Mouse (Mus musculus): ENCODE data around the gene Nlrx1. TPM values are rescaled to one million over a fixed set of nuclear protein-coding genes. Genes with fewer than 3 reads are reported as not detected.
"Not testable (repeated sequence)": the region's sequence is repeated elsewhere in the genome, so short reads cannot be mapped to it uniquely, and the experiment has no call there.

Gene Nlrx1
- polyA plus RNA-seq, 1 experiment from 2014 or later = 3.5 TPM

DNA sequence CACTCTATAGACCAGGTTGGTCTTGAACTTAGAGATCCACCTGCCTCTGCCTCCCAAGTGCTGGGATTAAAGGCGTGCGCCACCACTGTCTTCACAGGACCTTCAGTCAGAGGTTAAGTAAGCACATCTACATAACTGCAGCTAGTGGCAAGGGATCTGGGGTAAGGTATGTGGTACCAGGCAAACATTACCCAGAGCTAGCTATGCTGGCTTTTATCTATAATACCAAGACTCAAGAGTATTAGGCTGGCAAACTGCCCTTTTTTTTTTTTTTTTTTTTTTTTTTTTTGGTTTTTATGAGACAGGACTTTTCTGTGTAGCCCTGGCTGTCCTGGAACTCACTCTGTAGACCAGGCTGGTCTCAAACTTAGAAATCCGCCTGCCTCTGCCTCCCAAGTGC lies 31.6 kb upstream of the Nlrx1 start:
- 99% methylated on average over 3 of the region's 3 CpGs for WGBS
- not testable (repeated sequence) for H3K27ac ChIP-seq; ATAC-seq; H3K9ac ChIP-seq (replicated peaks); H3K9me3 ChIP-seq; H3K27me3 ChIP-seq; H3K4me3 ChIP-seq (replicated peaks); H3K4me2 ChIP-seq (replicated peaks)
- peaks cover 75% of the 10 kb centered on the region for H3K36me3 ChIP-seq
- H3K4me1 ChIP-seq (replicated peaks) = peaks cover 15% of the 10 kb centered on the region

DNA sequence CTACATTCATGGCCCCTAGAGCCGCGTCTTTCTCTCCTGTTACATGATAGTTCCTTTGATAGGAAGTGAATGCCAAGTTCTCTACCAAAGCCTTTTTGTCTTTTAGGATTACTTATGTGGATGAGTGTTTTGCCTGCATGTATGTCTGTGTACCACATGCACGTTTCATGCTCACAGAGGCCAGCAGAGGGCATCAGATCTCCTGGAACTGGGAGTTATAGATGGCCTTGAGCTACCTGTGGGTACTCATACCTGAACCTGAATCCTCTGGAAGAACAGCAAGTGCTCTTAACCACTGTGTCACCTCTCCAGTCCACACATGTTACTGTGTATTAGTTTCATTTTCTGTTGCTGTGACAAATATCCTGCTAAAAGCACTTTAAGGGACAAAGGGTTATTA lies 24.1 kb upstream of the Nlrx1 start:
- WGBS = 64% methylated on average over 3 of the region's 3 CpGs
- Histone ChIP-seq H3K4me2 (replicated peaks) (no peak overlapping the region), H3K27ac (no peak overlapping the region), H3K4me1 (replicated peaks) (peaks cover 13% of the 10 kb centered on the region), H3K27me3 (no peaks in the 10 kb centered on the region), H3K9ac (replicated peaks) (no peak overlapping the region), H3K4me3 (replicated peaks) (no peak overlapping the region), H3K9me3 (no peaks in the 10 kb centered on the region), H3K36me3 (peaks cover 69% of the 10 kb centered on the region)
- no peak for ATAC-seq

DNA sequence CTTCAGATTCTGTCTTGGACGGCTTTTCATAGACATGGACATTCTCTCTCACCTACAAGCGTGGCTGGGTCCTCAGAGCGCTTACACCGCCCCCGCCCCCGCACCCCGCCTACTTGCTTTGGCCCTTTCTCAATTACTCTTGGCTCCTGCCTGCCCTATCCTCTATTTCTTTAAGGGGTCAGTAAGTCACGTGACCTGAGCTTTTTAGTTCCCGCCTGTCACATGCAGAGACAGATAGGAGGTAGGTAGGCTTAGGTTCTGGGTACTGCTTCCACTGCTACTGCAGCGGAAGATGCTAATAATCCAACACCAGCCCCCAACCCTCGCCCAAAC lies 20.5 kb upstream of the Nlrx1 start:
- Histone ChIP-seq H3K36me3 (peaks cover 36% of the 10 kb centered on the region), H3K9me3 (no peaks in the 10 kb centered on the region), H3K9ac (replicated peaks) (peak overlapping the region; percentile 96; the same call in 1 of the 2 replicates), H3K4me3 (replicated peaks) (peak overlapping the region; percentile 88), H3K27ac (peak overlapping the region; percentile 89; the same call in 1 of the 2 replicates), H3K27me3 (no peaks in the 10 kb centered on the region), H3K4me1 (replicated peaks) (peaks cover 30% of the 10 kb centered on the region), H3K4me2 (replicated peaks) (peak overlapping the region; percentile 94)
- no peak for ATAC-seq
- 4% methylated on average over 11 of the region's 11 CpGs for WGBS

DNA sequence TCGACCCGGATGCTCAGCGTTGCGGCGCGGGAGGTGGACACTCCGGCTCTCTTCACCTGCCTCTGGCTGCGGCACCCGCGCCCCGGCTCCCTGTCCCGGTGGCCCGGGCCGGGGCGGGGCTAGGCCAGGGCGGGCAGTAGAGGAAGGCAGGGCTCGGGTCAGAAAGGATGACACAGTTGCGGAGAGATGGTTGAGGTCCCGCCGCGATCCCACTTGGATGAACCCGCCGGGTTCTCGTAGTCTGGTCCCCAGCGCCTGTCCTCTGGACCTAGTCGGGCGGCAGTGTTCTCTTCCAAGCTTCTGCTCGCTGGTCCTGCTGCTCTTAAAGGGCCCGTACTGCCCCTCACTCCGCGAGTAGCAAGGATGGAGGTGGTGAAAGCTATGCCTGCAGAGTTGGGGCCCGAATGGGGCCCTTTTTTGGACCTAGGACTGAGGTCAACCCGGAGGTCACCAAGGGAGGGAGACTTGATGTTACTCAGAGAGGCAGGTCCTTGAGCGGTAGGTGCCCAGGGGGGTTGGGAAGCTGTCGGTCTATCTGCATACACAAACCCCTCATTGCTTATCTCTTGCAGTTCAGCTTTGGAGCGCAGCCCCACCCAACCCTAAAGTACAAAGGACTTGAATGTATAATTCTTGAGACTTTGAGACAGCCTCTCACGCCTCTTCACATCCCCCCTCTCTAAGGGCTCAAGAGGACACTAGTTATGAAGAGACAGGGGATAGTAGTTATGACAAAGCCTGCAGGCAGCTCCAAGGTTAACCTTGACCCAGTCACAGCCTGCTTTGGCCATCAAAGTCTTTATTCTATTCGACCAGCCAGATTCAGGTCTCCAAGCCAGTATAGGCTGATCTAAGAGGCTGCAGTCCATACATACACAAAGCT lies 19.9 kb upstream of the Nlrx1 start, which contains the start of gene Abcg4:
Gene Abcg4 (minus strand): TSS at position 540 of the 883 bp plus-strand sequence.
- Histone ChIP-seq H3K27ac (peak within 1 kb of the TSS; percentile 89), H3K9me3 (no peaks in the 10 kb centered on the region), H3K27me3 (no peaks in the 10 kb centered on the region), H3K4me1 (replicated peaks) (peaks cover 30% of the 10 kb centered on the region), H3K4me3 (replicated peaks) (peak within 1 kb of the TSS; percentile 88), H3K9ac (replicated peaks) (peak within 1 kb of the TSS; percentile 96), H3K36me3 (peaks cover 33% of the 10 kb centered on the region), H3K4me2 (replicated peaks) (peak within 1 kb of the TSS; percentile 94)
- under 1% methylated on average over 38 of the region's 38 CpGs for WGBS
- ATAC-seq = peak; percentile 79

DNA sequence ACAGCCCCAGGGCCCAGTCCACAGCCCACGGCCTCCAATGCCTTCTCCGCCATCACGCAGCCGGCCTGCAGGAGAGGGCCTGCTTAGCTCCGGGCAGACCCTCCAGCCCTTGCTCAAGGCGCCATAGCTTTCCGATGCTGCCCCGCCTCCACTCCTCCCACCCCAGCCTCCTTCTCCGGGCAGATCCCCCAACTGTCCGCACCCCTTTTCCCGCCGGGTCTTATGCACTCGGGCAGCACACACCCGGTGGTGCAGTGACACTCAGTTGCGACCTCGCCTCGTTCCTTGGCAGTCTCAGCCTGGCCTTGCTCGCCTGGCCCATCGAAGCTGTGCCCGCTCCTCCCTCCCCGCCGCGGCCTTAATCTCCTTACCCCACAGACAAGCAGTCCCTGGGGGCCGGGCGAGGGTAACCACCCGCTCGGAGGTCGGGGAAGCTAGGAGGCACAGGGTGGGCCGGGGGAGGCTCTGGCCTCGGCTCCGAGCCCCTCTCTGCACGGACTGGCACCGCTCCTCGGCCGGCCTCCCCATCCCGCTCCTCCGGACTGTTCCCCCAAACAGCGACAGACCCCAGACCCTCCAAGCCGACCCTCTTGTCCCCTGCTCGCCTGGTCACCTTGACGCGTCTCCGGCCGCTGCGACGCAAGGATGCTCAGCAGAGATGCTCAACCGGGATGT lies 19.1 kb upstream of the Nlrx1 start:
- Histone ChIP-seq H3K4me1 (replicated peaks) (peaks cover 30% of the 10 kb centered on the region), H3K4me3 (replicated peaks) (peak overlapping the region; percentile 88), H3K9ac (replicated peaks) (peak overlapping the region; percentile 96), H3K36me3 (peaks cover 25% of the 10 kb centered on the region), H3K27ac (peak overlapping the region; percentile 89), H3K27me3 (no peaks in the 10 kb centered on the region), H3K4me2 (replicated peaks) (peak overlapping the region; percentile 94), H3K9me3 (no peaks in the 10 kb centered on the region)
- peak; percentile 79 for ATAC-seq
- under 1% methylated on average over 45 of the region's 47 CpGs for WGBS

DNA sequence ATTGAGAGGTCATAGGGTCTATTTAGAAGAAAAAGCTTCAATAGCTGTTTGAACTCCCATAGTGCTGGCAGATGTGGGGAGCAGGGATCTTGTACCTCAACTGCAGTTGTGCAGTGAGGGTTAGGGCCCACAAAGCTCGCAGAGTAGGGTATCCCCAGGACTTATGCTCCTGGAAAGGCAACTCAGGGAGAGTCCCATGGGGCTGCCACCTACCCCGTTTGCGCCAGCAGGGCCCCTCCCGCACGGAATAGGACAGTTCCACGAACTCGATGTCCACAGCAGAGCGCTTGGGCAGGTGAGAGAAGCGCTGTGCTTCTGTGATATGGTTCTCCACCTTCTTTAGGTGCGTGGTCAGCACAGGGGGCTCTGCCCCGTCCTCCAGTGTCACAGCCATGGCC lies 18.6 kb upstream of the Nlrx1 start:
- no peaks in the 10 kb centered on the region for H3K27me3 ChIP-seq
- peak overlapping the region; percentile 96 for H3K9ac ChIP-seq (replicated peaks)
- 7% methylated on average over 11 of the region's 11 CpGs for WGBS
- H3K27ac ChIP-seq = peak overlapping the region; percentile 89
- peak overlapping the region; percentile 94 for H3K4me2 ChIP-seq (replicated peaks)
- no peak; the same call in 1 of the 2 replicates for ATAC-seq
- peaks cover 30% of the 10 kb centered on the region for H3K4me1 ChIP-seq (replicated peaks)
- peak overlapping the region; percentile 88 for H3K4me3 ChIP-seq (replicated peaks)
- H3K36me3 ChIP-seq = peaks cover 21% of the 10 kb centered on the region
- no peaks in the 10 kb centered on the region for H3K9me3 ChIP-seq

DNA sequence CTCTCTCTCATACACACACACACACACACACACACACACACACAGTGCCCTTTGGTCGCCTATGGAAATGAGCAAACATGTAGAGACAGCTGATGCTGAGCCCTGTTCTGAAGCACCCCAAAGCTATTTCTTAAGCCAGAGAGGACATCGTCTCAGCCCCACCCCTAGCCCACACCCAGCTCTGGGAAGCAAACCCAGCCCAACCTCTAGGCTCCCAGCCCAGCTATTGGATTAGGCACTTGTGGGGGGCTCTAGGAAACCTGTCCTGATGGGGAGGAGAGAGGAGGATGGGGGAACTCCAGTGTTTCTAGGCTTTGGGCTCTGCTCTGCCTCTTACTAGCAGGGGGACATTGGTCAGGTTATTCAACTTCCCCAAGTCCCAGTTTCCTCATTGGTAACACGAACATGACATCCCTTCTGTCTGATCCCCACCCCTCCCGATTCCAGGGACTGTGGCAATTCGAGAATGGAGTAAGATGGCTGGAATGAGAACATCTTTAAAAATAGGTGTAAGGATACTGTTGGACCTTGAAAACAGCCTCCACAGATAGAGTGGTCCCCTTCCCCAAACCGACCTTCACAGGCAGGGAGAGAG lies 18.0 kb upstream of the Nlrx1 start:
- Histone ChIP-seq H3K36me3 (peaks cover 21% of the 10 kb centered on the region), H3K4me3 (replicated peaks) (peak overlapping the region; percentile 88), H3K27ac (no peak overlapping the region), H3K9me3 (no peaks in the 10 kb centered on the region), H3K4me2 (replicated peaks) (peak overlapping the region; percentile 94), H3K4me1 (replicated peaks) (peaks cover 30% of the 10 kb centered on the region), H3K9ac (replicated peaks) (peak overlapping the region; percentile 96), H3K27me3 (no peaks in the 10 kb centered on the region)
- WGBS = 10% methylated on average over 6 of the region's 6 CpGs
- no peak for ATAC-seq

DNA sequence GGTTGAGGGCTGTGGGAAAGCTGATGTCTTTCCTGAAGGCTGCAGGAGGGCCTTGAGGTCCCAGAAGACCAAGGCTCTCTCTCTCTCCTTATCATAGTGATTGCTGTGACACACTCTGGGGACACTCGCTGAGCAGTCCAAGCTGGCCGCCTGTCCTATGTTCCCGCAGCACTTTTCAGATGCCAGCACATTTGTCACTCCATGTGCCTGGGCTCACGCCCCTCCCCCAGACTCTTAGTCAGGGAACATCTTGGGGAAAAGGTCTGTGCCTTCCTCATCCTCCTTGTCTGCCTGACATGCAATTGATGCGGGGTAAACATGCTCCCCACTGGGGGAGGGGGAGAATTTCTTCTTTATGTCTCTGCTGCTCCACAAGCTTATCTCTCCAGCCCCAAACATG lies 14.8 kb upstream of the Nlrx1 start:
- no peak overlapping the region for H3K4me3 ChIP-seq (replicated peaks)
- peaks cover 17% of the 10 kb centered on the region for H3K4me1 ChIP-seq (replicated peaks)
- no peak overlapping the region for H3K4me2 ChIP-seq (replicated peaks)
- 77% methylated on average over 5 of the region's 5 CpGs for WGBS
- no peaks in the 10 kb centered on the region for H3K9me3 ChIP-seq
- ATAC-seq = no peak
- peaks cover 41% of the 10 kb centered on the region for H3K36me3 ChIP-seq
- no peaks in the 10 kb centered on the region for H3K27me3 ChIP-seq
- no peak overlapping the region for H3K9ac ChIP-seq (replicated peaks)
- H3K27ac ChIP-seq = no peak overlapping the region

DNA sequence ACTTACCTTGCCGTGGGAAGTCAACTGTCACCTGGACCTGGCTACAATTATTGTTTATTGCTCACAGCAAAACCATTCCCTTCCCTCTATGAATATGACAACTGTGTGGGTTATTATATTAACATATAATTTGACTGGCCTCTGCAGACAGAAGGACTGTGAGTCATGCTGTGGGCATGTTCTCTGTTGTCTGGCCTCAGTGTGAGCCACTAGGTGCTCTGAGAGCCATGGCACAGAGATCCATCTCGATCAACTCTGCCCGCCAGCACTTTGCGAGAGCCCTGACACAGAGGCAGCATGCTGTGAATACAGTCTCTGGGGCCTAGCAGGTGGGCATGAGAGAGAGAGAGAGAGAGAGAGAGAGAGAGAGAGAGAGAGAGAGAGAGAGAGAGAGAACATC lies 1.6 kb upstream of the Nlrx1 start:
- Histone ChIP-seq H3K9me3 (no peaks in the 10 kb centered on the region), H3K9ac (replicated peaks) (no peak overlapping the region), H3K36me3 (peaks cover 24% of the 10 kb centered on the region), H3K4me3 (replicated peaks) (no peak overlapping the region), H3K4me1 (replicated peaks) (peaks cover 26% of the 10 kb centered on the region), H3K27me3 (no peaks in the 10 kb centered on the region), H3K4me2 (replicated peaks) (no peak overlapping the region), H3K27ac (no peak overlapping the region)
- WGBS = 86% methylated on average over 4 of the region's 4 CpGs
- ATAC-seq = no peak

DNA sequence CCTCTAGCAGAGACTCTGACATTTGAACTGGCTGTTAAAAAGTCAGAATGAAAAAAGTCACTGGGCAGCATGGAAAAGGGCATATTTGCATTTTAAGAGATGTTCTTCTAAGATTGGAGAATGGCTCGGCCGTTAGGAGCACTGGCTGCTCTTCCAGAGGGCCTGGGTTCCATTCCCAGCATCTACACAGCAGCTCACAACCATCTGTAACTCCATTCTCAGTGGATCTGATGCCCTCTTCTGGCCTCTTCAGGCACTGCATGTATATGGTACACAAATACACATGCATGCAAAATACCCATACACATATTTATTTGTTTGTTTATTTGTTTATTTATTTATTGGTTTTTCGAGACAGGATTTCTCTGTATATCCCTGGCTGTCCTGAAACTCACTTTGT lies 678 bp upstream of the Nlrx1 start:
- Histone ChIP-seq H3K4me1 (replicated peaks) (peaks cover 33% of the 10 kb centered on the region), H3K27ac (no peak overlapping the region), H3K9ac (replicated peaks) (no peak overlapping the region), H3K36me3 (peaks cover 15% of the 10 kb centered on the region), H3K4me3 (replicated peaks) (no peak overlapping the region), H3K4me2 (replicated peaks) (no peak overlapping the region), H3K27me3 (no peaks in the 10 kb centered on the region), H3K9me3 (no peaks in the 10 kb centered on the region)
- no peak for ATAC-seq
- 86% methylated on average over 3 of the region's 3 CpGs for WGBS

DNA sequence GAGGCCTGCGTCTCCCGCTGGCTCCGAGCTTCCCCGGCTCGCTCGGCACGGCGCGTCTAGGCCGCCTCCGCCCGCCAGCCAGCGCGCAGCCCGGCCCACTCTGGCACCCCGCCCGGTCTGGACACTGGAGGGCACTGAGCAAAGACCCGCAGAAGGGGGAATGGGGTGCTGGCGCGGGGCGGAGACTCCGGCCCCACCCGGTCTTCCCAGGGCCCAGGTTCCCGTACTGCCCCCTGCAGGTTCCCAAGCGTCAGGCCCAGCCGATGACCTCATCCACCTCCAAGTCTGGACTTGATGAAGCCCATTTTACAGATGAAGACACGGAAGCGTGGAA lies 405 bp downstream of the Nlrx1 start:
- Histone ChIP-seq H3K4me1 (replicated peaks) (peaks cover 33% of the 10 kb centered on the region), H3K9ac (replicated peaks) (peak overlapping the region; percentile 56), H3K4me2 (replicated peaks) (peak overlapping the region; percentile 52), H3K4me3 (replicated peaks) (peak overlapping the region; percentile 33), H3K9me3 (no peaks in the 10 kb centered on the region), H3K36me3 (peaks cover 4% of the 10 kb centered on the region; the same call in 1 of the 2 replicates), H3K27ac (peak overlapping the region; percentile 72), H3K27me3 (no peaks in the 10 kb centered on the region)
- ATAC-seq = peak; percentile 80
- WGBS = 7% methylated on average over 28 of the region's 28 CpGs

Measured in midbrain, embryonic 13.5 days (tissue).